Mouse (Mus musculus) lung, postnatal 25 days (tissue): Measurements from ENCODE around the gene Eef1akmt2.

Experiments used
- DNase-seq: peaks from one replicate; pipeline ENCODE4 v3.0.0; 2022; ENCODE audit warnings: low spot score

The Eef1akmt2 gene

GRCm38 (mm10) chr7:132852173-132852844 lies at the start of gene Eef1akmt2:
Gene Eef1akmt2 (minus strand): TSS chr7:132852673.
- DNase-seq = peak; percentile 86

DNA sequence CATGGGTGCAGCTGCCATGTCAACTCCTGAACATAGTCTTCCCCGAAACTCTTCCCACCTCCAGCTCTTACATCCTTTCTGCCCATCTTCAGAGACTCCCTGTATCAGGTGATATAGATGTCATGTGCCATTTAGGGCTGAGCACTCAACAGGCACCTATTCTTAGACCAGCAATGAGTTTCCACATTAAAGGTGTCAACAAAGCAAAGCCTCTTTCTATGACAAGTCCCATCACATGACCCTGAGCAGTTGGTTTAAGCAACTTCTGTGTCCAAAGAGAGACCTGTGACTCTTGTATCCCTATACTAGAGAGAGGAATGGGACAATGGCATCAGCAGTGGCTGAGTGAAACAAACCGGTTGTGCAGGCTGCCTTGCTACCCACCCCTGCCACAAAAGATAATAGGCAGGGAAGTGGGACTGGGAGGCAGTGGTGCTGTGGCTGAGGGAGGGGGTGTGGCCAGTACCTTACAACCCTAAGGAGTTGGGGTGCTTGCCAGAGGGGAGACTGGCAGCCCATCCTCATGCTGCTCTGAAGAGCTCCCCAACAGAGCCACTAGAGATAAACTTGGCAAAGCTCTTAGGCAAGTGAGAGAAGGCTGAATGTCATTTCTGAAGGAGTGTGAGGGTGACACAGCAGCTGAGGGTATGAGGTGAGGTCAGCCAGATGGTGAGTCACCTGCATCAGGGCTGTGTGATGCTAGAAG lies 48.5 kb upstream of the Eef1akmt2 start:
- no peak for DNase-seq

DNA sequence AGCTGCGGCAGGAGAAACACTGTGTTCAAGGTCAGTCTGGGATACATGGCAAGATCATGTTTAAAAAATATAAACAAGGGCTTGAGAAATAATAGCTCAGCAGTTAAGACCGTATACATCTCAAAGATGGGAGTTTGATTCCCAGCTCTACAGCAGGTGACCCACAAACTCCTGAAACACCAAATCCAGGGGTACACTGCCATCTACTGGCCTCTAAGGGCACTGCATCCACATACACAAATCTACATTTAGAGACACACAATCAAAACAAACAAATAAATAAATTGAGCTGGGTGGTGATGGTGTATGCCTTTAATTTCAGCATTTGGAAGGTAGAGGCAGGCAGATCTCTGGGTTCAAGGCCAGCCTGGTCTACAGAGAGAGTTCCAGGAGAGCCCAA lies 45.8 kb upstream of the Eef1akmt2 start:
- no peak for DNase-seq

DNA sequence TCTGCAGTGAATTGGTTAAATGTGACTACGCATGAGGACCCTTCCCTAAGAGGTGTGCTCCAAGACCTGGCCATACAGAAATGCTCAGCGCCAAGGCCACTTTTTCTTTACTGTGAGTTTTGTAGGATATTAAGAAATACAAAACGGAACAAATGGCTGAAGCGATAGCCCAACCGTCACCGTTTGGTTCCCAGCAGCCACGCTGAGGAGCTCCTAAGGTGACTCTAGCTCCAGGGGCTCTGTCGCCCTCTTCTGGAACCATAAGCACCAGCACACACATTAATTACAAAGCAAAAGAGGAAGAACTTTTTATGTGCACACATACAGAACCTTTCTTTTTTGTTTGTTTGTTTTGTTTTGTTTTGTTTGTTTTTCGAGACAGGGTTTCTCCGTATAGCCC lies 44.8 kb upstream of the Eef1akmt2 start:
- no peak for DNase-seq

DNA sequence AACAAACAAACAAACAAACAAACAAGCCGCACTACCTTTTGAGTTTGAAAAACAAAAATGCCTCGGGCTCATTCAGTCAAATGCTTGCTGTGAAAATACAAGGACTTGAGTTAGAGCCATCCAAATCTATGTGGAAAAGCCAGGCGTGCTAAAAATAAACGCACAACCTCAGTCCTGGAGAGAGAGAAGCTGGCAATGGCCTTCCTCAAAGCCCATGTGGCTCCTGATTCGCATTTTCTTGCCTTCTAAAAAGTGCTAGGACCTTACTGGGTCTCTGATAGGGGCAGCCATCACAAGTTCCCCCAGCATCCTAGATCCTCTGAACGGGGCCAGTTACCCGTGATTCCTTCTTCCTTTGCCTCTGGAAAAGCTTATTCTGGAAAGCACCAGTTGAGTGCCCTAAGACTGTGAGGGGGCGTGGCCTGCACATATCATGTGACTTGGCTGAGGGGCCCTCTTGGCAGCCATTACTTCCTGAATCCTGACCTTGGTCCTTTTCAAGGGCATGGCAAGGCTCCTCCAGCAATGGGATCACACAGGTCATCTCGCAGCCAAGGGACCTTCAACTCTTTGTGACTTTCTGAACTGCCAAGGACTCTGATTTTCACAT lies 43.8 kb upstream of the Eef1akmt2 start:
- no peak for DNase-seq

DNA sequence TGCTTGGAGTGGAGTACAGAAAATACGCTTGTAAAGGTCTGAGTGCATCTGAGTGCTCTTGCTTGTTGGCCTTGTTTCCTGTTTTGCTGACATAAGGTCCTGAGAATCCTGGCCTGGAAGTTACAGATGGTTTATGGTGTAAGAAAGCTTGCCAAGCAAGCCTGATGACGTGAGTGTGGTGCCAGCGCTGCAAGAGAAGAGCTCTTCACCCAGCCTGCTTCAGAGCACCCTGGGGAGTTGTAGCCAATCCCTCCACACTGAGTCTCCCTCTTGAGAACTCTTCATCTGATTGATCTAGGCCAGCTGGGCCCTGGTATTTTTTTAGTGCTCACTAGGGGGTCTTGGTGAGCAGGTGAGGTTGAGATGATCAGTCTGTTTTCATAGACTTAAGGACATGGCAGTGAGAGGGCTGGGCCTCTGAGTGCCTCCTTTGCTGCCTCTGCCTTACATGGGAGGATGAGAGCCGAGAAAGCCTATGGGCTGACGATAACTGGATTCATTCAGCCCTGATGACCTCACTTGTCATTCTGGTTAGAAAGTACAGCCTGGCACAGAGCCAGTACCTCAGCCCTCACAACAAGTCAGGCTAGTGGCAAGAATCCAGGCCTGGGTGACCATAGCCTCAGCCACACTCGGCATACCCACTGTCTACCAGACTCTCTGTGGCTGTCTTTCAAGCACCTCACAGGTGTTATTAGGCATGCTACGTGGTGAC lies 42.5 kb upstream of the Eef1akmt2 start:
- peak; percentile 79 for DNase-seq

DNA sequence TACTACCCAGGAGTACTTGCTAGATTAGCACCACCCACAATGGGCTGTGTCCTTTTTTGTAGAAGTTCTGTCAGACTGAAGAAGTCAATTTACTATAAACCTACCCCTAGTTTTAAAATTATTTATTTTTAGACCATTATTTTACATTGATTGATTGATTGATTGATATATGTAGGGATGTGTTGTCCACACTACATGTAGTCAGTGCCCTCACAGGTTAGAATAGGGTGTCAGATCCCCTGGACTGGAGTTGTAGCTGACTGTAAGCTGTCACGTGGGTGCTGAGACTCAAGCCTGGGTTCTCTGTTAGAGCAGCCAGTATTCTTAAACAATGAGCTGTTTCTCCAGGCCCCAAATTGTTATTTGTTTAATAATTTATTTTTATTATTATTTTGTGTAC lies 40.9 kb upstream of the Eef1akmt2 start:
- DNase-seq = no peak

GRCm38 (mm10) chr7:132892806-132893205 lies 40.3 kb upstream of the Eef1akmt2 start:
- DNase-seq = no peak

- no peak for DNase-seq
Measured at GRCm38 (mm10) chr7:132892311-132892661, 39.8 kb upstream of the Eef1akmt2 start.

DNA sequence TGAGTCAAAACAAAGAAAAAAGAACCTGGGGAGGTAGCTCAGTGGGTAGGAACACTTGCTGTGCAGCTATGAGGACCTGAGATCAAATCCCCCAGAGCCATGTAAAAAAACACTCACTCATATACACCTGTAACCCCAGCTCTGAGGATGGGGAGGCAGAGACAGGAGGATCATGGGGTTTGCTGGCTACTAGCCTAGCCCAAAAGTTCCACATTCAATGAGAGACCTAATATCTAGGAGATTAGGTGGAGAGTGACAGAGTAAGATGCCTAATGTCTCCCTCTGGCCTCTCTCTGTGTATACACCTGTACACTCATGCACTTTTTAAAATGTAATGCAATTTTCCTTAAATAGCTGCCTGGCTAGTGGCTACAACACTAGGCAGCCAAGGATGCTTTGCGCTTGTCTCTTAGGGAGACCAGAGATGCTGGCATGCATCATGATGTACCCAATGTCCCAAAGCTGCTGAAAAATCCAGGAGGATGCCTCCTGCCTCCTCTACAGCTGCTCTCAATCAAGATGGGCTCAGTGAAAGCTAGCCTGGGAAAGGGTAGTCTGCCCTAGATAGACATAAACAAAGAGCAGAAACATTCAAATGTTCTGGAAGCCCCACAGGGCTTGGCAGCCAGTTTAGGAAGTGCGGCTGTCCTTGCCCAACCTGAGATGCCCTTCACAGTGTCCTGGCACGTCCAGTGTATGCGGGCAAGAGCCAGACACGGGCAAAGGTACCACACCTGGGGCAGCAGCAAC lies 39.3 kb upstream of the Eef1akmt2 start:
- no peak for DNase-seq

DNA sequence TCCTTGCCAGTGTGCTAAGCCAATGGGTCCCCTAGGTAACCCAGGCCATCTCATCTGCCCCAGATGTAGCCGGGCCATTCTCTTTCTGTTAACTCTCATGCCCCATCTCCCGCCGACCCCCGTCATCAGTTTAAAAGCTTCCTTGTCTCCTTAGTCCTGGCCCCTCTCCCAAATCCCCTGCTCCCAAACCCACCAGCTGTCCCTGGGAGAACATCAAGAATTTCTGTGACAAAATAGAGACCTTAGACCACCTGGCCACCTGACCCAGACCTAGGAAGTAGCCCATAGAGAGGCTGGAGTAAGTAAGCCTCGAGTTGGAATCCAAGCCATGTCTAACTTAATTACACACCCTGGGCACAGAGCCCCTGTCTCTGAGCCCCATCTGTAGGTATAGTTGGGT lies 37.7 kb upstream of the Eef1akmt2 start:
- no peak for DNase-seq

- DNase-seq = no peak
Measured at GRCm38 (mm10) chr7:132889691-132890090, 37.2 kb upstream of the Eef1akmt2 start.

GRCm38 (mm10) chr7:132888518-132889249 lies 36.2 kb upstream of the Eef1akmt2 start:
- DNase-seq = no peak

DNA sequence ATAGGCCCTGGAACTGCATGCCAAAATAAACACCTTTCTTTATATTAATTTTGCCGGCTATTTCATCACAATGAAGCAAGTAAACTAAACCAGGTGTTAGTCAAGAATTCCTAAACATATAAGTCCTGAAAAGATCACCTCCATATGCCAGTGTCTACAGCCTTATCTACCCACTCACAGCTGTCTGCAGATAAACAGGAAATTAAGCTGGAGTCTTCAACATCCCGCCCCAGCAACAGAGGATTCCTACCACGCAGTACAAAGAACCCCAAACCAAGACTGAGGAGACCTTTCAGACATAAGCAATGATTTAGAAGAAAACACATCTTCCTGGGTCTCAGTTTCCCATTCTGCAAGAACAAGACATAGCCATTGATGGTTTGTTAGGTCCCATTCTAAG lies 35.6 kb upstream of the Eef1akmt2 start:
- DNase-seq = no peak

- DNase-seq = peak; percentile 21
Measured at GRCm38 (mm10) chr7:132887019-132887804, 34.7 kb upstream of the Eef1akmt2 start.

DNA sequence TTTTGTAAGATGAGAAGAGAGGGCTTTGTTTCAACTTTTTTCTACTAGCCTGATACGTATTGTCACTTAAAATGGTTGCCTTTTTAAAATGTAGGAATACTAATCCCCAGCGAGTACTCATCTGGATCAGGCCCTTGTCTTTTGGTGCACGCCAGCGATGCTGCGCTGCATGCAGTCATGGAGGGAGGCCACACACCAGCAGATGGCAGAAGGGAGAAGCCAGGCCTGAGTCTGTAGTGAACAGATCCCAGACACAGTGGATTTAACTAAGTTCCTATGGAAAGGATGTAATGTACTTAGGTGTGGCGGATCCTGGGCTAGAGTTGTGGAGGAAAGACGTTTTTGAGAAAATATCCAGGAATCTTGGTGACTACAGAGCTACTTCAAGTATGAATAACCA lies 31.6 kb upstream of the Eef1akmt2 start:
- no peak for DNase-seq

DNA sequence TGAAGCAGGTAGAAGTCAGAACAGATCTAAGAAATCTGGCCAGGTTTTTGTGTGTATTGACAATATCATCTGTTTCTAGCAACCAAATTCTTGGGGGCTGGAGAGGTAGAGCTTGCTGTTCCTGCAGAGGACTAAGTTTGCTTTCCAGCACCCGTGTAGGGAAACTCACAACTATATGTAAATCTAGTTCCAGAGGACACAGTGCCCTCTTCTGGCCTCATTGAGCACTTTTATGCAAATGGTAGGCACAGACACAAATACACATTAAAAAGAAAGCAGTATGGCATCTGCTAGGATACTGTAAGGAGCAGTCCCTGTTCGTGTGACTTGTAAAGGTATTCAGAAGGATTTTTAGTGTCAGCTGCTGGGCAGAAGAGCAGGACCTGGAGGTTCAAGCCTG lies 29.9 kb upstream of the Eef1akmt2 start:
- no peak for DNase-seq

GRCm38 (mm10) chr7:132880276-132880675 lies 27.8 kb upstream of the Eef1akmt2 start:
- DNase-seq = no peak

DNA sequence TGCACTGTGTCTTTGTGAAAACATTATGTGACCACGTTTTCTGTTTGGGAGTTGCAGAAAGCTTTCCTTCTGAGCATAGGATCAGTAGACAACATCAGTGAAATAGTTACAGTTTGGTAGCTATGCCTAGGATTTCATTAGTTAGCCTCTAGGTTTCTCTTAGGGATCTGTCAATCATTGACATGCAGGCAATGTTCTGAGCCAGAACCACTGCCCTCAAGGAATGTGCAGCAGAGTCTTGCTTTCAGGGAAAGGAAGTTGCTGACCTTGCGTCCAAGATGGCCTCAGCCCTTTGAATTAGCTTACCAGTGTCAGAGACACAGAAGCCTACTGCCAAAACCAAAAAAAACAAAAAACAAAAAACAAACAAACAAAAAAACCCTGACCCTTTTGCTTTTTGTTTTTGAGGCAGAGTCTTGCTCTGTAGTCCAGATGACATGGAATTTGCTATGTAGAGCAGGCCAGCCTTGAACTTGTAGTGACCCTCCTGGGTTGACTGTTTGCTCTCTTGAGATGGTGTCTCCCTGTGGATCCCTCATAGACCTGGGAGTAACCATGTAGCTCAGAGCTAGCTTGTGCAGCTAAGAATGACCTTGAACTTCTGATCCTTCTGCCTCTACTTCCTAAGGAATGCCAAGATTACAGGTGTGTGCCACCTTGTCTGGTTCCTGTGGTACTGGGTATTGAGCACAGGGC lies 23.1 kb upstream of the Eef1akmt2 start:
- DNase-seq = no peak

DNA sequence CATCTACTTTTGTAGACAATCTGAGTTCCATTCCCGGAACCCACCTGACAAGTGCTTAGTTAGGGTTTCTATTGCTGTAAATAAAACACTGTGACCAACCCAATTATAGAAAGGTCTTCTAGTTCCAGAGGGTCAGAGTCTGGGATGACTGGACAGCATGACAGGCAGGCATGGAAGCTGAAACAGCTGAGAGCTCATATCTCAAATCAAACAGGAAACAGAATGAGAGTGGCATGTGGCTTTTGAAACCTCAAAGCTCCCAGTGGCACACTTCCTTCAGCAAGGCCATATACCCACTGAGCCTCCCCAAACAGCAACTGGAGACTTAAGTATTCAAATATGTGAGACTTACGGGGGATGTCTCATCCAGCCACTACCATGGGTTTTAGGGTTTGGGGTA lies 20.6 kb upstream of the Eef1akmt2 start:
- DNase-seq = no peak
